Mouse (Mus musculus) urinary bladder, postnatal 14 days (tissue): ENCODE results near the gene Serbp1.

Experiments used
- DNase-seq: peaks from one replicate; pipeline ENCODE4 v3.0.0; 2021; ENCODE audit warnings: low spot score

Gene Serbp1

DNA sequence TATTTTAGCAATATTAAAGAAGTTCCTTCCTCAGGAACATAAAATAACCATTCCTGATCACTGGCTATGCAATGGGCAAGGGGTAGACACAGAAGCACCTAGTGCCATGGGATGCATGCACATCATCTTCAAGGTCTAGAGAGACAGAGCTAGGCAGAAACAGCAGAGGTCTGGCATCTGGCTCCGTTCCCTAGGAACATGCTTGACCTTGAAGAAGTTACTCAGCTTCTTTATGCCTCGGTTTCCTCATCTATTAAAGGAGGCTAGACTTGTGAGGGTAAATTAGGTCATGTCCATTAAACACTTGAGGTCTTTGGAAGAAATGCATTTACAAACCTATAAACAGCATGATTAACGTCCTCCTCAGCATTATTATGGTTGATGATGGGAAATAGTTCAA lies 2.3 kb upstream of the Serbp1 start:
- no peak for DNase-seq

DNA sequence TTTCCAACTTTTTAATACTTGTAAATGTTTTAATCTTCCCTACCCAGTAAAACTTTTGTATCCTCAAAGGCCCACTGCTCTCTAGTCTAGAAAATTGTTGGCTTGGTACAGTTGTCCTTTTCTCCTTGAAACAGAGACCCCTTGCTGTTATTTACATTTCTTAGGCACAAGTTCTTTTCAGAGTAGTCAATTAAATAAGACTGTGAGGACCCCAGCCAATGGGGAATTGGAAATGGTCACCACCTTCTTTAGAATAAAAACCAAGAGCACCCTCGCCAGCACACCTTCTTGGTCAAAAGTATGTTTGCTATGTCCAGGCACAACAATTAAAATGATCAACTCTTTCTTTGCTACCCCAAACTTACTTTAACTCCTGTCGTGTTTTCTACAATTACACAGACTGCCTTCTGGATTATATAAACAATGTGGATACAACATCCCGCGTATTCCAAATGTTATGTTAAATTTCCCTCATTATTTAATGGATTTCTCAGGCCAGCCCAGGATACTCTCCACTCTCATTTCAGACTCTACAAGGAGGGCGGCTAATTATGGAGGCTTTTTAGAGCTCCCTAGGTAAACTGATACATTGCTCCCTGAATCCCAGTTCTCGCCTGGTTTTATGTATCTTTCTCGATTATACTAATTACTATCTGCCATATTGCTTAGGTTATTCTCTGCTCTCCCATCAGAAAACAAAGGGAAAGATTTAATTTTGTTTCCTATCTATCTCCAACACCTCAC lies 1.3 kb upstream of the Serbp1 start:
- DNase-seq = no peak

DNA sequence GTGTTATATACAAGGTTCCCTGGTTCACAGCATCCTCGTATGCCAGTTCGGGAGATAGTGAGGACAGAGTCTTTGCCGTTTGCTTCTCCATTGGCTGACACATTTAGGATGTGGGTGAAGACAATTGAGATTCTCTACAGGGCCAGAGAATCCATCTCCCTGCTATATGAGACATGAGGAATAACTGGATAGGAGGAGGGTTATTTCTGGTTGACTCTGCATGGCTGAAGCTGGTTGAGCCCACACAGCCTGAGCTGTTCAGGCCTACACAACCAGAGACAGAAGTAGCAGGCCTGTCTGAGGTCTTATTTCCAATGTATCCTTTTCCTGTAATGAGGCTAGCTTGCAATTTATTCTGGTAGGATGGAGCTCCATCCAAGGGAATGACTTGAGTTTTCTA lies 3.3 kb downstream of the Serbp1 start:
- no peak for DNase-seq

DNA sequence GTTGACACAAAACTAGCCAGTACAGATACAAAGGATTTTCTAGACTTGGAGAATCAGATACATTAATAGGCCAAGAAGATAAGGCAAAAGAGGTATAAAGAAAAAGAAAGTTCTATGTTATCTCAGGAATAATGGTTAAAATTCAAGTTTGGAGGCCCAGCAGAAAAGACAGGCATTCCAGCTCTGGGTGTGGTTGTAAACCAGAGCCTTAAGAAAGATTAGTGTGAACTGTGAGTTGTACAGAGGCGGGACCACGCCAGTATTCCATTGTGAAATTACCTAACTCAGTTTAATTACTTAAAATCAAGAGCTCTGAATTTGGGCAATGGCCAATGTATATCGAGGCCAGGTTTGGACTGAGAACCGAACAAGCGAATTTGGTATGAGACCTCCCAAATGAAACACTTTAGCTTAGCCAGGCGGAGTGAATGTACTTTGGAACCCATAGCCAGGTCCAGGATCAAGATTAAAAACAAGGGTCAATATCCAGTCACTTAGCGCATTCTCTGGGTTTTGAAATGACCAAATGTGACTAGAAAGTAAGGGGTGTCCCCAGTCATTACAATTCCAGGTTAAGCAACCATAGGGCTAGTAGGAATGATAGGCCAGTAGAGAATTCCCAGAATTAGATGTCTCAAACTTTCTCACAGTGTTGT lies 5.9 kb downstream of the Serbp1 start:
- DNase-seq = peak; percentile 13

DNA sequence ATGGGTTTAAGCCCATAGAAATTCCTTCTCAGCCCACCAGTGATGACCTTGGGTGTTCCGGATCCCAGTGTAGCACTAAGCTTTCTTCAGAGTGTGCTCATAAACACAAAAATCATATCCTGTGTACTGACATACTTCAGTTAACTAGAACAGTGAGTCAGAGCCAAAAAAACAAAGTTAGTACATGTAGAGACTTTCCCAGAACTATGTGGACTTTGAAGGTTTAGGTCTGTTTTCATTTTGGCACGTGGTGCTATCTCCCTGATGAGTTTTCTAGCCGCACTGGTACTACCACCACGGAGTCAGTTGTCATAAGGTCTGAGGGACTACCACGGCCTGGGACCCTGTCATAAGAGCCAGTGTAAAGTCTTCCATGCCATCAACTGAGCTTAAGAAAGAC lies 6.5 kb downstream of the Serbp1 start:
- no peak for DNase-seq

DNA sequence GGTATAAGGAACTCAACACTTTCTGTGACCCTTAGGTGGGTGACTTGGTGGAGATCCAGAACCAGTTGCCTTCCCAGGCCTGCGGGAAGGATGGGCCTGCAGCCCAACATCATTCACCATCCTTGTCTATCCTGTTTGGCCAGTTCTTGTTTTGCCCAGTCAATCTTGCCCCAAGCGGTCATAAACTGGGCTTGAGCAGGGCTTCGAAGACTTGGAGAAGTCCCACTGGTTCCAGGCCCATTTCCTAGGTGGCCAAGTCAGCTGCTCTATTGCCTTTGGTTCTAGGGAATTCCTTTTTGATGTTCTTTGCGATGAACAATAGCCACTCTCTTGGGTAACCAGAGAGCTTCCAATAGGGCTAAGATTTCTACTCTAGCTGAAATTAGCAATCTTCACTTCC lies 13.1 kb downstream of the Serbp1 start:
- DNase-seq = peak; percentile 38

DNA sequence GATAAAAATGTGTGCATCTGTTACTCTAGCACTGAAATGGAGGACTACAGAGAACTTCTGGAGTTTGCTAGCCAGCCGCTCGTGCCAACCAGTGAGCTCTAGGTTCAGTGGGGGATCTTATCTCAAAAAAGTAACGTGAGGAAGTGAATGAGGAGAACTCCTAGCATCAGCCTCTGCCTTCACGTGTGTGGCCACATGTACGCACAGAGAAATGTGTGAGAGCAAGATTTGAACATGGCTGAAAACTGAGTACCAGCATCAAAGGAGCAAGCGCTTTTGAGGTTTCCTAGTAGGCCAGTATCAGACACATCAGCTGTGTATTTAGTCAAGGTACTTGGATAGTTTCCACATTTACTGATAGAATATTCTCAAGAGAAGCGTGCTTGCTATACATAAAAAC lies 27.0 kb downstream of the Serbp1 start:
- no peak for DNase-seq

DNA sequence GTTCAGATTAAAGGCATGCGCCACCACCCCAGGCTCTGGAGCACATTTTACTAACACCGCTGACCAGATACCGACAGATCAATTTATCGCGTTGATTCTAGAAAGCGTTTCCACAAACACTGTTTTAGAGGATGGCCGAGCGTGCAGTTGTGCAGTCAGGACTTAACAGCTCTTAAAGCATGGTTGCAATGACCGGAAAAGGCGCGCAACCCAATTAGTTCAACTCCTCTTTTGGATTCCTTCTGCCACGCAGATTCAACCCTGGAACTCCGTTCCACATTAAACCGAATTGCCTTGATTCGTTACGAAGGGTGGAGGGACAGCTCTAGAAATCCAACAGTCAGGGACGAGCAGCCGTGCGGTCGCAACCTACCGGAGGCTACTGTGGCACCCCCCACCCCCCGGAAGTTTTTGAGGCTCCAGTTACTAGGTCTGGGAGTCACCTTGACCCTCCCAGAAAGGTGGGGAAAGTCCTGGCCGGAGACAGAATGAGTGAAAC lies 28.2 kb downstream of the Serbp1 start:
- peak; percentile 25 for DNase-seq

DNA sequence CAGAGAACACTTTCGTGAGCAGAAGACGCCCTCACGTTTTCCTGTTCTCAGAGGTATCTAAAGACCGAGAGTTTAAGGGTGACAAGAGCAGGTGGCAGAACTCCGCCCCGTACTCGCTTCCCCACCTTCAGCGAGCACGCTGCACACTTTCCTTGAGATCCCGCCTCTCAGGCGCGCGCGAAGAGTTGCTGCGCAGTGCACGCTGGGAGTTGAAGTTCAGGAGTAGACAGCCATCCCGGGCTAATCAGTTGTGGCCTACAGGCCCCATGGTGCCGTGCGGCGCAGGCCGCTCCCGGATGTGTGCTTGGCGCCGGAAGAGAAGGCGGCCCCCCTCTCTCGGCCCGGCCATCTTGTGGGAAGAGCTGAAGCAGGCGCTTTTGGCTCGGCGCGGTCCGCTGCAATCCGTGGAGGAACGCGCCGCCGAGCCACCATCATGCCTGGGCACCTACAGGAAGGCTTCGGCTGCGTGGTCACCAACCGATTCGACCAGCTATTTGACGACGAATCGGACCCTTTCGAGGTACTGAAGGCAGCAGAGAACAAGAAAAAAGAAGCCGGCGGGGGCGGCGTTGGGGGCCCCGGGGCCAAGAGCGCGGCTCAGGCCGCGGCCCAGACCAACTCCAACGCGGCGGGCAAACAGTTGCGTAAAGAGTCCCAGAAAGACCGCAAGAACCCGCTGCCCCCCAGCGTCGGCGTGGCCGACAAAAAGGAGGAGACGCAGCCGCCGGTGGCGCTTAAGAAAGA lies 28.9 kb downstream of the Serbp1 start:
- DNase-seq = peak; percentile 95

DNA sequence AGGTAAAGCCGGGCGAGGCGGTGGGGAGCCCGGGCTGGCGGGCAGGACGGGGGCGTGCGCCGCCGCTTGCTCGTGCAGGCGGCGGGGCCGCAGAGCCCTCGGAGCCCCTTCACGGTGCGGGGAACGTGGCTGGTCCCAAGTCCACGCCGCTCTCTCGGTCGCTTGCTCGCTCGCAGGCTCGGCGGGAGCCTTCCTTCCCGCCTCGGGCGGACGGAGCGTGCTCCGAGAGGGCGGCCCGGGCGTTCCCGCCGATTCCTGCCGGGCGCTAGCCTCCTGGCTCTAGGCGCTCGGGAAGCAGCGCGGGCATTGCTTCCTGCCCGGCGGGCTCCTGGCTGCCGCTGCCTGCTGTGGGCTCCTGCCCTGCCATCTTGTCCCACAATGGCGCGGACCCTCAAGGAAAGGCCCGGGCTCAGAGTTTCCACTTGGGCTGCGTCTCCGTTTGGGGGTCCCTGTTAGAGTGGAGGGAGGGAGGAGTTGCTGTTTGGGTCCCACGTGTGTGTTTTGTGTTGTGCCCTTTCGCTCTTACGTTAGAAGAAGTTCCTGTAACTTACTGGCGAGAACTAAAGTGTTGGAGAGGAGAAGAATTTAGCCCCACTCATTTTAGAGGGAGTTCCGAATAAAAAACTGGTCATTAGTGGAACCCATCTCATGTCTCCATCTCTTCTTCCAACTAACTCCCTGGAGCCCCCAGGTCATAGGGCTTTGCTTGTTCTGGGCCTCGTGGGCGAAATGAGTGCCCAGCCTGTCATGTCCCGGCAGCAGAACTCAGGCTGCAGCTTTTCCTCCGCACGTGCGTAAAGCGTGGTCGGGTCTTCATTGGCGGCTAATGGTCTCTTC lies 29.6 kb downstream of the Serbp1 start:
- DNase-seq = peak; percentile 26

DNA sequence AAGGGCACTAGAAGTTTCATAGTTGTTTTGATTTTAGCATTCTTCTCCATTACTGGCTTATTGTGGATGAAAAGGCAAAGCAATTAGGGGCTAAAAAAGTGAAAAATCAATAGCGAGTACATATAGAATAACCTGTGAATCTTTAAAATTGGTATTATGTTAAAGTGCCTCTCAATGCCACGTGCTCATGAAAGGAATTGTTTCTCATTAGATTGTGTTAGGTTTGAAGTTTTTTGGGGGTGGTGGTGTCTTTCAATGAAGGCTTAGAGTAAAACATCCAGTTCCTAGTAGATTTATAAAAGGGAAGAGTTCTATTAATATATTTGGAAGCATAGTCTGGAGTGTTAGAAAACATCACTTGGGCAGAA lies 30.3 kb downstream of the Serbp1 start:
- DNase-seq = no peak

DNA sequence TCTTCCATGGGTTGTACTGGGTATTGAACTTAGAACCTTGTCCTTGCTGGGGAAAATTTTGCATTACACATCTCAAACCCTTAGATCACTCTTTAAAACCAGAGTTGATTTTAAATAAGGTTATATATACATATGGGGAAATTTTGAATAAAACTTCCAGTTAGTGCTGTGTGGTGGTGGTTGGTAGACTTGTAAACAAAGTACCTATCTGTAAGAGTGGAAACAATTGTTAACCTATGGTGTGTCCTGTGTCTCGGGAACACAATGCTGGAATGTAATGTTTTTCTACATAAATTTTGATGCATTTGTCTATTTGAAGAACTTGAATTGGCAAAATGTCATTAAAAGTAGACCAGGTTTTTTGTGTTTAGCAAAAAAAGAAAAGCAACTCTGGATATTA lies 31.0 kb downstream of the Serbp1 start:
- no peak for DNase-seq

DNA sequence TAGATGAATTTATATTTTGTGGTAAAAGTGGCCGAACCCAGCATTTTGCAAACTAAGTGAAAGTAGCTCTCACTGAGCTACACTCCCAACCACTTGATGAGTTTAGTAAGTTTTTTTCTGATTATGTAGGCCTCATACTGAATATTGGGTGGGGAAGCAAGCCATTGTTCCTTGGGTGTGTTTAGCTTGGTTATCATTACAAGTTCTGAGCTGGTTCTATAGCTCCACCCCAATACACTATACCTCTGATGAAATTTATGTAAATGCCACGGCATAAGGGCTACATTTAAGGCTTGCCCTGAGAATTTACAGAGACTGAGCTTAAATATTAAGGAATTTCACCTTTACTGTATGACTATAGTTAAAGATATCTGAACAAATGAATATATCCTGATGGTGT lies 31.5 kb downstream of the Serbp1 start:
- DNase-seq = no peak

DNA sequence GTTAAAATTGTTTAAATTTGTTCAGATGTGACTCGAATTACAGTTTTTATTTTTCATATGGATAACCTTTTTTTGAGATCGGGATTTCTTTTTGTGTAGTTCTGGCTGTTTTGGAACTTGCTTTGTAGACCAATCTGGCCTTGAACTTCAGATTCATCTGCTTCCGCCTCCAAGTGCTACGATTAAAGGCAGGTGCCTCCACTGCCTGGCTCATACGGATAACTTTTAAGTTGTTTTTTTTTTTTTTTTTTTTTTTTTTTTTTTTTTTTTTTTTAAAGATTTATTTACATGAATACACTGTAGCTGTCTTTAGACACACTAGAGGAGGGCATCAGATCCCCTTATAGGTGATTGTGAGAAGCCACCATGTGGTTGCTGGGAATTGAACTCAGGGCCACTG lies 40.0 kb downstream of the Serbp1 start:
- DNase-seq = no peak

DNA sequence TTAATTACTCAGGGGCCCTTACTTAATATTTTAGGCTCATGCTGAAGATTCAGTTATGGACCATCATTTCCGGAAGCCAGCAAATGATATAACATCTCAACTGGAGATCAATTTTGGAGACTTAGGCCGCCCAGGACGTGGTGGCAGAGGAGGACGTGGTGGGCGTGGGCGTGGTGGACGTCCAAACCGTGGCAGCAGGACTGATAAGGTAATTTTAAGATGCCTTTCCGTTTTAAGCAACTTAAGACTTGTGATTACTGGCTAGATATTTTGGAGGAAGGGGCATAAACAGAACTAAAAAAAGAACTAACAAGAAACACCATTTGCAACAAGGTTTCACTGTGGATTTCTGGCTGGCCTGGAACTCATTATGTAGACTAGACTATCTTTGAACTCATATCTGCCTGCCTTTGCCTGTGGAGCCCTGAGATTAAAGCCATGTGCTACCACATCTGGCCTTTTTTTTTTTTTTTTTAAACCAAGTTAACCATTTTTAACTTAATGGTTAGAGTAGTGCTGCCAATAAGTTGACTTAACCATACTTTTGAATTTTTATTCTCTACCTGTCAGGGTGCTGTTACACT lies 43.7 kb downstream of the Serbp1 start:
- DNase-seq = no peak

DNA sequence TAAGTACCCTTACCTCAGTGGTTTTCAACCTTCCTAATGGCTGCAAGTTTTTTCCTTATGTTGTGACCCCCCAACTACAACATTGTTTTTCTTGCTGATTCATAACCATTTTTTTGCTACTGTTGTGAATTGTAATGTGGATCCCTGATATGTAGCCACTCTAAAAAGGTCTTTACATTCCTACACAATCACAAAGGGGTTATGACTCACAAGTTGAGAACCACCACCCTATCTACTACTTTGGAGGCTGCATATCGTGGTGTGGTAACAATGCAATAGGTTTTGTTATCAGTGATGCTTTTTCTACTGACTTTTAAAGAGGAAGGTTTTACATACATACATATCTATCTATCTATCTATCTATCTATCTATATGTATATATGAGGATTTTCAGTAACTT lies 44.9 kb downstream of the Serbp1 start:
- DNase-seq = no peak

DNA sequence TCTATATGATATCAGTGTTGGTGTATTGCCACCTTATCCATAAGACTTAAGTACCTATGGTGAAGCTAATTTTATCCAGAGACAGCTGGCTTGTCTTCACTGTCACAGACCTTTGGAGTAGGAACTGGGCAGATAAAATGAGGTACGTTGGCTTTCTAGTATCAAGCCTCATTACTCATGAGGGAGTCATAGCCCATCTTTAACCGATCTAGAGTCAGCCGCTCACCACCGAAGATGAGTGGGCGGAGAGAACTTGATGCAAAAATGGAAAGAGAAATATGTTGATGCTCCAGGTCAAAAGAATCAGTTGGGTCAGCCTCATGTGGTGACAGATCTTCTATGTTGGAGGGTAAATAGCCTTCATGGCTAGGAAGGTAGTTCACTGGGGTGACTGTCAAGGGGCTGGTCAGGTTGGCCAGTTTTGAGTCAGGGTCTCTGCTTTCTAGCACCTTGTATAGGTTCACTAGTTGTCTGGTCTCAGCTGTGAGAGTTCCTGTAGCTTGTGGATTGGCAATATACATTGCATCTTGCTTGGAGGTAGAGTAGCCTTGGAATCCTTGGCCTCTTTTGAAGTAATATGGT lies 54.2 kb downstream of the Serbp1 start:
- no peak for DNase-seq

DNA sequence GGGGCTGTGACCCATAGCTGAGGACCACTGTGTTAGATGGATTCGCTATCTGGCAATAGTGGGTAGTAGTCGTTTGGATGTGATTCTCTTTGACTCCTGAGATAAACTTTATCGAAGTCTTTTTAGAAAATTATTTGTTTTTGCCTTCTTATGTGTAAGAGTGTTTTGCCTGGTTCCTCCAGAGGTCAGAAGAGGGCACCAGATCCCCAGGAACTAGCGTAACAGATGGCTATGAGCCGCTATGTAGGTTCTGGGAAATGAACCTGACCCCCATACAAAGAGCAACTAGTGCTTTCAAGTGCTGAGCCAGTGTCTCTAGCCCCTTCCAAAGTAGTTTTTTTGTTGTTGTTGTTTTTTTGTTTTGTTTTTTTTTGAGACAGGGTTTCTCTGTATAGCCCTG lies 58.1 kb downstream of the Serbp1 start:
- DNase-seq = no peak

DNA sequence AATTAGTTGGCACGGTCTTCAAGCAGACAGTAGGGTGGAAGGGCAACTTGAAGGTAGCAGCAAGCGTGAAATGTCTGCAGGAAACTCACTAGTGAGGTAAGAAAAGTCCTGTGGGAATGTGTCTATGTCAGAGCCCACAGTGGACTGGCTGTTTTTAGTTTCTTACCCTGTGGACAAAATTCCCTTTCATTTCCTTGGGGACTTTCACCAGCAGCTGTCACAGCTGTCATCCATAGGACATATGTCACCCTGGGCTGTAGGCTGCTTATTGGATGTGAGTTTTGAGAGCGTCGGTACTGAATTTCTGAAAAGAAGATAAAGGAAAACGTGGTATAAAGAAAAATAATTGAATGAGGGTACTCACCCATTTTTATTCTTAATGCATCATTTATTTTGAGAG lies 60.8 kb downstream of the Serbp1 start:
- no peak for DNase-seq

DNA sequence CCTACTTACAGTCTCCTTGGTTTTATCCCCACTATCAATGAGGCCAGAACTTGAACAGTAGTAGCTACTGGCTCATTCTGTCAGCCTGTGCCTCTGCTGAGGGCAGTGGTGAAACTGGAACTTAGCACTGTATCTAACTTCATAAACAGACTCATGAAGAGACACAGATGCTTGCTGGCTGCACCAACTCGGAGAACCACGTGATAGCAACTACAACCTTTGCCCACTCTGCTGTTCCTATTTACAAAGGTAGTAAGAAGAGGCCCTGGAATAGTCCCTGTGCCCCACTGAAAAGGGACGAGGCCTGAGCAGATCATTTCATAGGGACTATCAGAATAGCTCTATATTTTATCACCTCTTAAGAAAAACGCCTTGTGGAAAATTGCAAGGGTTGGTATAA lies 62.3 kb downstream of the Serbp1 start:
- DNase-seq = no peak

DNA sequence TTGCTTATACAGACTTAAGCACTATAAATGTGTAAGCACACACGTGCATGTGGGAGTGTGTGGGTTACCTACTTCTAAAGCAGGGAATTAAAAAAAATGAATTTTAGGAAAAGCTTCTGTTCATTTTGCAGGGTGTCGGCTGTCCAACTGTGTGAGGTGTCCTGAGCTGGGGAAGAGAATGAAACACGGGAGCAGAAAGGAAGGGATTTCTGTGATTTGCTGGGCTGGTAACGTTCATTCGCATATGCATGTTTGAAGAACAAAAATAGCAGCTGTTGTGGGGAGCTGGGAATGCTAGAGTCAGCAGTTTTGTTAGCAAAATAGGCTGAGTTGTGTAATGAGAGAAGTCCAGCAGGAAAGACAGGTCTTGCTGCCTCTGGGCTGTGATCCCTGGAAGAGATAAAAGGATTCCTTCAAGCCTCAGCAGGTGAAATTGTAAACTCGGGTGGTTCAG lies 62.8 kb downstream of the Serbp1 start:
- DNase-seq = peak; percentile 77
